Mouse (Mus musculus) bone marrow macrophage, adult 2 months (primary cell): ENCODE data around the gene Ppm1h.

ENCODE experiments used
- CTCF ChIP-seq: IDR thresholded peaks from 2 replicates; pipeline ENCODE4 v1.5.1; 2012; ENCODE audit warnings: low read depth, mild to moderate bottlenecking, low read length, moderate library complexity
- POLR2A ChIP-seq: IDR thresholded peaks from 2 replicates; pipeline ENCODE4 v1.6.1; 2012; ENCODE audit warnings: mild to moderate bottlenecking, low read depth, low read length, borderline replicate concordance

- TF ChIP-seq CTCF, result no peak
- TF ChIP-seq POLR2A, result no peak
These were observed 167.9 kb downstream of the Ppm1h start for GRCm38 (mm10) chr10:122846476-122846875.
